Mouse (Mus musculus) bone marrow, adult 2 months (tissue): ENCODE measurements around the gene Sort1.

ENCODE experiments used
- CTCF ChIP-seq: fragments of 200-500 bp; IDR thresholded peaks from 2 replicates; pipeline ENCODE4 v1.5.1; 2011; ENCODE audit warnings: low read length, control low read depth; ENCODE audit not compliant: control insufficient read depth, insufficient read depth
- POLR2A ChIP-seq: fragments of 200-500 bp; IDR thresholded peaks from 2 replicates; pipeline ENCODE4 v1.6.1; 2011; ENCODE audit warnings: low read depth, mild to moderate bottlenecking, control low read depth, low read length, borderline replicate concordance; ENCODE audit not compliant: control insufficient read depth

- TF ChIP-seq CTCF (no peak), POLR2A (no peak)
Observed at GRCm38 (mm10) chr3:108398281-108398680, 114.4 kb downstream of the Sort1 start.
